Mouse (Mus musculus): ENCODE data around the gene Alkbh3. TPM values are rescaled to one million over a fixed set of nuclear protein-coding genes. Genes with fewer than 3 reads are reported as not detected.

Gene Alkbh3
- polyA plus RNA-seq, 1 experiment, result 36.6 TPM

DNA sequence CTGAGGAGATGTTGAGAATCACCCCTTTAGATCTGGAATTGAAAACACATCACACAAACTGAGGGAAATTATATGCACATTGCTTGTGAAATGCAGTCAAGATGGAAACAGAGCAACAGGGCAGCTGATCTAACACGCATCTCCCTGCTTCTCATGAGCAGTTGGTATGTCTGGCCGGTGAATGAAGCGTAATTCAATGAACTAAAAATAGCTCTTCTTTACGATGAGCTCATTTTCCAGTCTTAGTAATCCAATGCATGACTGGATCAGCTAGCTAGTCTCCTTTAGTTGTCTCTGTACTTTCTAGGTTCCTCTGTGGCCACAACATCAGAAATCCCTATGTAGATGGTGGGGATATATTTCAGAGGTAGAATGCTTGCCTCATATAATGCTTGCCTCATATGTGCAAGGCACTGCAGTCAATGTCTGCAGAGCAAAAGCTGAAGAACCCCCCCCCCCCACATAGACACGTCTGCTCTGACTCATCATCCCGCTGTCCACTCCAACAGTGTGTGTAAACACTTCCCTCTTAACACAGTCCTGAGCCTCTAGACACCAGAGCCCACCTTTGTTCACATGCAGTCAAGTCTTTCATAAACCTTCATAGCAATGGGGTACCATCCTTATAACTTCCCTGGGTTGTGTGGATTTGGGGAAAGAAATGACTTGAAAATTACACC is 34.9 kb upstream of the Alkbh3 start:
- no peak for TF ChIP-seq CTCF (IDR thresholded peaks at IDR 0.05; ENCODE audit: insufficient read depth, low read length)
- no peak for TF ChIP-seq POLR2A (IDR thresholded peaks at IDR 0.05; ENCODE audit: borderline replicate concordance, extremely low read depth, low read depth, low read length)
- no peak for DNase-seq
- H3K4me1 ChIP-seq (ENCODE audit: control insufficient read depth, insufficient read depth, low read length), result no peaks in the 10 kb centered on the region; the same call in 1 of the 2 replicates
- 46% methylated on average over 6 of the region's 6 CpGs for WGBS
- no peak overlapping the region for H3K4me3 ChIP-seq (replicated peaks; ENCODE audit: extremely low read depth, low read depth, low read length)

DNA sequence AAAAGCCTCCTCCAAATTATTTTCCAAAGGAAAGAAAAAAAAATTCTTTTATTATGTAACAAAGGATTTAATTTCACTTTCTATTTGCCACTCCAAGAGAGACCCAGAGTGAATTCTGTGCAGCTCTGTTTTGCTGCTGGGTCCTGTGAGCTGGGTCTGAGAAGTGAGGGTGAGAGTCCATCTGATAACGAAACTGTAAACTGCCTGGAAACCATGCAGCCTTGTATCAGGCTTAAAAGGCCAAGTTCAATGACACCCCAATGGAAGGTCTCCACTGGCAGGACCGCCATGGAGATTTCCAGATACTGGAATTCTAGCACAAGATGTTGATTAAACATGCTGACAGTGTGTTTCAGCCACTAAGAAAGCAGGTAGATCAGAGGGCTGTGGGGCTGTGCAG is 33.6 kb upstream of the Alkbh3 start:
- TF ChIP-seq CTCF (IDR thresholded peaks at IDR 0.05; ENCODE audit: insufficient read depth, low read length), result no peak
- no peak for TF ChIP-seq POLR2A (IDR thresholded peaks at IDR 0.05; ENCODE audit: borderline replicate concordance, extremely low read depth, low read depth, low read length)
- Histone ChIP-seq H3K4me1 (ENCODE audit: control insufficient read depth, insufficient read depth, low read length) (no peaks in the 10 kb centered on the region; the same call in 1 of the 2 replicates), H3K4me3 (replicated peaks; ENCODE audit: extremely low read depth, low read depth, low read length) (no peak overlapping the region)
- no peak for DNase-seq
- 78% methylated on average over 2 of the region's 2 CpGs for WGBS

DNA sequence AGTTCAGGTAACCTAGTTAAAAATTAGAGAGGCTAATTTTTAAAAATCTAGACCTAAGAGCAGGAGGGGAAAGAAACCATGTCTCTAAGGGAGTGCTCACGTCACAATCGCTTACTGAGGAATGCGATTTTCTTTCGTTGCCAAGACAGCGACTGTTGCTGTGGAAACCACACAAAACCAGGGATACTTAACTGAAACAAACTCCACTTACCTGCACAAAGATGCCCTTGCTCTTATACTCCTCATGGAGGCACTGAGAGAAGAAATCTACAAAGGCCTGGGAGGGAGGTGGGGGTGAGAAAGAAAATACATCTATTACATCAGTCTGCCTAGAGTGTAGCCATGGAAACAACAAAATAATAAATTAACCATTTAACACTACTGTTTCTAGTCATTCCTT is 33.1 kb upstream of the Alkbh3 start:
- DNase-seq, result no peak
- no peaks in the 10 kb centered on the region; the same call in 1 of the 2 replicates for H3K4me1 ChIP-seq (ENCODE audit: control insufficient read depth, insufficient read depth, low read length)
- TF ChIP-seq POLR2A (IDR thresholded peaks at IDR 0.05; ENCODE audit: borderline replicate concordance, extremely low read depth, low read depth, low read length), result no peak
- no peak for TF ChIP-seq CTCF (IDR thresholded peaks at IDR 0.05; ENCODE audit: insufficient read depth, low read length)
- WGBS, result 52% methylated on average over 5 of the region's 5 CpGs
- no peak overlapping the region for H3K4me3 ChIP-seq (replicated peaks; ENCODE audit: extremely low read depth, low read depth, low read length)

DNA sequence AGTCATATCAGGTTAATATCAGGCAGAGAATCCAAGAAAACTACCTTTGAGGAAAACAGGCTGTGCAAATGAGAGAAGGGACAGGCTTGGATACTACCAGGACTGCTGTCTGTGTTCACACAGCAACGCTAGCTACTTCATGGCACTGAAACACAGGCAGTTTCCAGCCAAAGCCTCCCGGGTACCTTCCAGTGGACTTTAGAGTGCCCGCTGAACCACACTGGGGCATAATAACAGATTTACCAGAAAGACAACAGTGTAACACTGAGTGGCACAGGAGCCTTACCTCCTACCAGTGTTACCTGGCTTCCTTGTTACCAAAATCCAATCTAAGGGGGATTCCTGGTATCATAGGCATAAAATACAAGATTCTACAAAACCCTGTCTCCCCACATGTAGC is 31.9 kb upstream of the Alkbh3 start:
- DNase-seq, result no peak
- 92% methylated on average over 3 of the region's 3 CpGs for WGBS
- no peak for TF ChIP-seq CTCF (IDR thresholded peaks at IDR 0.05; ENCODE audit: insufficient read depth, low read length)
- TF ChIP-seq POLR2A (IDR thresholded peaks at IDR 0.05; ENCODE audit: borderline replicate concordance, extremely low read depth, low read depth, low read length), result no peak
- H3K4me3 ChIP-seq (replicated peaks; ENCODE audit: extremely low read depth, low read depth, low read length), result no peak overlapping the region
- no peaks in the 10 kb centered on the region; the same call in 1 of the 2 replicates for H3K4me1 ChIP-seq (ENCODE audit: control insufficient read depth, insufficient read depth, low read length)

DNA sequence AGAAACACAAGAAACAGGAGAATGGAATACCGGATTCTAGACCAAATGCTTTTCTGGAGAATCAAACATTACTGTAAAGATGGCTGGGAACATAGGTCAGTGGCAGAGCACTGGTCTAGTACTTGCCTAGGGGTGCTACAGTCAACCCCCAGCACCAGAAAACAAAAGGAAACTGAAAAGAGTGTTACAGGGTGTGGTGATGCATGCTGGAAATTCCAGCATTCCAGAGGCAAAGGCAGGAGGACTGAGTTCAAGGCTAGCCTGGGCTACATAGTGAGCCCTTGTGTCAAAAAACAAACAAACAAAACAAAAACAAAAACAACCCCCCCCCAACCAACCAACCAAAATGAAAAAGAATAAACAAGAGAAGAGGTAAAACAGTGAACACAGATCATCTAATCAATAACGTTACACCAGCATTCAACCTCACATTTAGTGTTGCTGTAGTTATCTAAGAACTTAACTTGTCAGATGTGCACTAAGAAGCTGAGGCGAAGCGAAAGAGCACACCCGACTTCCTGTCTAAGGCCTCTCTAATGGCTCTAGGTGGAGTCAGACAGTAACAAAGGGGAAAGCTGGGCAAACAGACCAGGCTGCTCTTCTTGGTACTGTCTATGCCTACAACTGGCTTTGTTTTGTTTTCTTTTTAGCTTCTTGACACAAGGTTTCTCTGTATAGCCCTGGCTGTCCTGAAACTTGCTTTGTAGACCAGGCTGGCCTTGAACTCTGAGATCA is 30.0 kb upstream of the Alkbh3 start:
- Histone ChIP-seq H3K4me3 (replicated peaks; ENCODE audit: extremely low read depth, low read depth, low read length) (no peak overlapping the region), H3K4me1 (ENCODE audit: control insufficient read depth, insufficient read depth, low read length) (no peaks in the 10 kb centered on the region; the same call in 1 of the 2 replicates)
- no peak for TF ChIP-seq CTCF (IDR thresholded peaks at IDR 0.05; ENCODE audit: insufficient read depth, low read length)
- no peak for TF ChIP-seq POLR2A (IDR thresholded peaks at IDR 0.05; ENCODE audit: borderline replicate concordance, extremely low read depth, low read depth, low read length)
- WGBS, result 68% methylated on average over 5 of the region's 5 CpGs
- DNase-seq, result no peak

DNA sequence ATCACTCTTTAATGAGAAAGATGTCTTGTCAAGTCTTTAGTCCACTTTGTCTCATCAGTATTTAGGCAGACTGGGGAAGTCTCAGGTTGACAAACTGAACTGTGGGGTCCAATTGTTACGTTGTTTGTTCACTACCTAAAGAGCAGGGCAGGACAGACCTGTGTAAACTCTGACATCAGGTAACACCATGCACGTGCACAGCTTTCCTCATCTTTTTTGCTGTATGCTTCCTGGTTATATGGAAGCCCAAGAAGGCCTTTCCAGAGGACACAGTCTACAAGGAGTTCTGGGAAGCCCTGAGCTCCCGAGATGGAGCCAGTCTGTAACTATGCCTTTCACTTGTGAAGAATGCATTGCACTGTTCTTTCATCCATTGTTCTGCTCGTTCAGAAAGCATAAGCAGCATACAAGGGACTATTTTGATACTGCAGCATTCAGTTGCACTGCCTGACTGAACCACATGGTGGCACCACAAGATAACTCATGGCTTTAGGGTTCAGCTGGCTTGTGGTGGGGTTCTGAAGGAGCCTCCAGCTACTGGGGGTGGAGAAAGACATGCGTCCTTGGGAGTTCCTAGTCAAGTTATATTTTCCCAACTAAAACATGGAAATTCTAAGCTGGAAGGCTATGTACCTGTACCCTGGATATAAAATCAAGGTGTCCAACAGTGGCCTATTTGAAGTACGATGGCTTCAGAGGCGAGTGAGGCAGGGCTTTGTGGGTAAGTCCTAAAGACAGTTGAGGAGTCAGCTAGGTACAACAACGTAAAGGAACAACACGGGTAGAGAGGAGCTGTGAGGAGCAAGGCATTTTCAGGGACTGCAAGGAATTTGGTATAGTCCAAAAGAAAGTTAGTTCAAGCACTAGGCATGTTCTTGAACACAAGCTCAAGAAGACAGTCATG is 25.1 kb upstream of the Alkbh3 start:
- 69% methylated on average over 9 of the region's 9 CpGs for WGBS
- TF ChIP-seq POLR2A (IDR thresholded peaks at IDR 0.05; ENCODE audit: borderline replicate concordance, extremely low read depth, low read depth, low read length), result no peak
- peak; percentile 80 for TF ChIP-seq CTCF (IDR thresholded peaks at IDR 0.05; ENCODE audit: insufficient read depth, low read length)
- peak; percentile 68 for DNase-seq

DNA sequence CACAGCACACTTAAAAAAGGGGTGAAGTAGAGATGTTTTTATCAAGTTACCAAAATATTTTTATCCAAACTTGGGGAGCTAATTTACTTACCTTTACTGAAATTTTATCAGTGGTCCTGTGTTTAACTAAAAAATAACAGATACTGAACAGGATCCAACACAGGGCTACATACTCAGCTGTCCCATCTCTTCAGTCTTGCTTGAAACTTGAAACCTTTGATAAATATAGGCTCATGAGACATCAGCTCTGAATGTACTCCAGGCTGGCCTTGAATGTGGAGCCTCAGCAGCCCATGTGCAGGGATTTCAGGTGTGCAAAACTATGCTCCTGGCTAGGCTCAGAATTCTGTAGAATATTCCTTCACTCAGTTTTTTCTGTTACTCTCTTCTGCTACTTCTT is 20.0 kb upstream of the Alkbh3 start:
- no peaks in the 10 kb centered on the region for H3K4me1 ChIP-seq (ENCODE audit: control insufficient read depth, insufficient read depth, low read length)
- TF ChIP-seq POLR2A (IDR thresholded peaks at IDR 0.05; ENCODE audit: borderline replicate concordance, extremely low read depth, low read depth, low read length) (no peak), CTCF (IDR thresholded peaks at IDR 0.05; ENCODE audit: insufficient read depth, low read length) (no peak)
- DNase-seq, result no peak
- no peak overlapping the region for H3K4me3 ChIP-seq (replicated peaks; ENCODE audit: extremely low read depth, low read depth, low read length)

More for the DNA sequence above, 25.1 kb upstream of the Alkbh3 start:
- H3K4me1 ChIP-seq (ENCODE audit: control insufficient read depth, insufficient read depth, low read length), result no peaks in the 10 kb centered on the region
- H3K4me3 ChIP-seq (replicated peaks; ENCODE audit: extremely low read depth, low read depth, low read length), result no peak overlapping the region

DNA sequence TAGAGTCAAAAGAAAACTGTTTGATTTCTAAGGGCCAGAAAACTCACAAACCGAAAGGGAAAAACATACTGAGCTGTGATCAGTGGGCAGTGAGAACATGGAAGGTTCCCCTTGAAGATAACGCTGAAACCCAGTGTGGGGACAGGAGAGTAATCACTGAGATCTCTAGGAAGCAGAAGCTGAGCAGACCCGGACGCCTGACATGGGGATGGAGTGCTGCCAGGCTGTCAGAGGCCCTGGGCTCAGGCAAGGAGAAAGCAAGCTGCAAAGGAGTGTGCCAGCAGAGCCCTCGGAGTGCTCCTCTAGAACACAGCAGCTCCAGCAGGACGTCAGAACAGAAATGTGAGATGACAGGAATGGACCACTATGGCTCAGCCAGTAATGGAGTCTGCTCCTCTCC is 14.0 kb upstream of the Alkbh3 start:
- TF ChIP-seq CTCF (IDR thresholded peaks at IDR 0.05; ENCODE audit: insufficient read depth, low read length) (no peak), POLR2A (IDR thresholded peaks at IDR 0.05; ENCODE audit: borderline replicate concordance, extremely low read depth, low read depth, low read length) (no peak)
- Histone ChIP-seq H3K4me3 (replicated peaks; ENCODE audit: extremely low read depth, low read depth, low read length) (no peak overlapping the region), H3K4me1 (ENCODE audit: control insufficient read depth, insufficient read depth, low read length) (no peaks in the 10 kb centered on the region)
- 55% methylated on average over 6 of the region's 6 CpGs for WGBS
- DNase-seq, result no peak

DNA sequence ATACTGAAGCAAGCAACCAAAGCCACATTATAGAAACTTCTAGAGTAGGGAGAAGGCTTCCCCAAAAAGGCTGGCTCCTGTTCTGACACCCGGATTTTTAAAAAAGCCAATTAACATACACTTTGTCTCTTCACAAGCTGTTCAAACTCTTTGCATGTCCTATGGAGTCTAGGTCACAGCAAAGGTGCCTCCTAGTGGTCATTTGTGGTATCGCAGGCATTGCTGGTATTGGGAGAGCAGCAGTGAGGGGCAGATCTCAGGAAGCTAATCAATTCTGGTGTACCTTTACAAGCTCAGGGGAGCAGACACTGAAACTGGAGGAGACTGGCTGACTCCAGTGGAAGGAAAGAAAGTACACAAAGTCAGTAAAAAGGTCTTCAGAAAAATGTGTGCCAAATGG is 8.3 kb downstream of the Alkbh3 start:
- Histone ChIP-seq H3K4me1 (ENCODE audit: control insufficient read depth, insufficient read depth, low read length) (peaks cover 5% of the 10 kb centered on the region; the same call in 1 of the 2 replicates), H3K4me3 (replicated peaks; ENCODE audit: extremely low read depth, low read depth, low read length) (no peak overlapping the region)
- peak; percentile 84 for DNase-seq
- under 1% methylated on average over 2 of the region's 2 CpGs for WGBS
- TF ChIP-seq POLR2A (IDR thresholded peaks at IDR 0.05; ENCODE audit: borderline replicate concordance, extremely low read depth, low read depth, low read length), result no peak
- TF ChIP-seq CTCF (IDR thresholded peaks at IDR 0.05; ENCODE audit: insufficient read depth, low read length), result peak; percentile 86

All from lung, adult 2 months (tissue).